Mouse (Mus musculus) granulocyte monocyte progenitor cell, adult 5-6 weeks (primary cell): ENCODE measurements around the gene Dedd. TPM values are rescaled to one million over a fixed set of nuclear protein-coding genes. Genes with fewer than 3 reads are reported as not detected.

ENCODE experiments used
- total RNA-seq, 2 experiments: library from RNA; stranded (forward) in 1 of 2; stranded (reverse) in 1 of 2; fragments of 200-712, 200-1000 nt in 1 of 2; fragments of >200 nt in 1 of 2; fragmentation: Nextera tagmentation in 1 of 2; gene quantifications; 2 replicates each; pipeline ENCODE4 v1.2.3; 2014 to 2017

The Dedd gene
- total RNA-seq, 2 experiments from 2014 or later: 12.9 to 17.1 TPM

Other genes with a start within 250 kb of the Dedd start
- gene Cfap126, start 215.2 kb upstream of the Dedd start, total RNA-seq (2014; fragmentation: Nextera tagmentation): 1.7 and 3.8 TPM in 2 replicates
- gene Cfap126, start 215.2 kb upstream of the Dedd start, total RNA-seq (2017): 0.47 and 1.5 TPM in 2 replicates
- gene Sdhc, start 178.5 kb upstream of the Dedd start, total RNA-seq (2014; fragmentation: Nextera tagmentation): 119 and 151 TPM in 2 replicates
- gene Sdhc, start 178.5 kb upstream of the Dedd start, total RNA-seq (2017): 110 and 112 TPM in 2 replicates
- gene Mpz, start 178.4 kb upstream of the Dedd start, total RNA-seq (2014; fragmentation: Nextera tagmentation): 2.0 TPM in 1 of 2 replicates, not detected in the other
- not detected in 2 replicates for gene Mpz, start 178.4 kb upstream of the Dedd start, total RNA-seq (2017)
- 11.7 and 11.8 TPM in 2 replicates for gene Pcp4l1, start 132.9 kb upstream of the Dedd start, total RNA-seq (2014; fragmentation: Nextera tagmentation)
- 13.7 TPM in 2 replicates for gene Pcp4l1, start 132.9 kb upstream of the Dedd start, total RNA-seq (2017)
- not detected in 2 replicates for gene Nr1i3, start 115.2 kb upstream of the Dedd start, total RNA-seq (2014; fragmentation: Nextera tagmentation)
- gene Nr1i3, start 115.2 kb upstream of the Dedd start, total RNA-seq (2017): 0.10 and 0.17 TPM in 2 replicates
- gene Tomm40l, start 106.6 kb upstream of the Dedd start, total RNA-seq (2014; fragmentation: Nextera tagmentation): 30.1 and 30.3 TPM in 2 replicates
- gene Tomm40l, start 106.6 kb upstream of the Dedd start, total RNA-seq (2017): 20.7 and 21.2 TPM in 2 replicates
- 4.5 and 6.9 TPM in 2 replicates for gene Apoa2, start 104.1 kb upstream of the Dedd start, total RNA-seq (2014; fragmentation: Nextera tagmentation)
- 3.7 and 8.0 TPM in 2 replicates for gene Apoa2, start 104.1 kb upstream of the Dedd start, total RNA-seq (2017)
- 327 and 359 TPM in 2 replicates for gene Fcer1g, start 94.8 kb upstream of the Dedd start, total RNA-seq (2014; fragmentation: Nextera tagmentation)
- 143 and 171 TPM in 2 replicates for gene Fcer1g, start 94.8 kb upstream of the Dedd start, total RNA-seq (2017)
- gene Adamts4, start 78.7 kb upstream of the Dedd start, total RNA-seq (2014; fragmentation: Nextera tagmentation): not detected in 2 replicates
- gene Adamts4, start 78.7 kb upstream of the Dedd start, total RNA-seq (2017): not detected in 2 replicates
- 270 and 271 TPM in 2 replicates for gene Ndufs2, start 77.8 kb upstream of the Dedd start, total RNA-seq (2014; fragmentation: Nextera tagmentation)
- 358 and 391 TPM in 2 replicates for gene Ndufs2, start 77.8 kb upstream of the Dedd start, total RNA-seq (2017)
- gene B4galt3, start 58.8 kb upstream of the Dedd start, total RNA-seq (2014; fragmentation: Nextera tagmentation): 24.7 and 25.6 TPM in 2 replicates
- 14.7 and 19.0 TPM in 2 replicates for gene B4galt3, start 58.8 kb upstream of the Dedd start, total RNA-seq (2017)
- 22.5 and 37.6 TPM in 2 replicates for gene Ppox, start 48.0 kb upstream of the Dedd start, total RNA-seq (2014; fragmentation: Nextera tagmentation)
- 16.8 and 25.3 TPM in 2 replicates for gene Ppox, start 48.0 kb upstream of the Dedd start, total RNA-seq (2017)
- gene Usp21, start 41.2 kb upstream of the Dedd start, total RNA-seq (2014; fragmentation: Nextera tagmentation): 34.7 and 37.6 TPM in 2 replicates
- gene Usp21, start 41.2 kb upstream of the Dedd start, total RNA-seq (2017): 20.0 and 22.8 TPM in 2 replicates
- 142 and 143 TPM in 2 replicates for gene Ufc1, start 34.1 kb upstream of the Dedd start, total RNA-seq (2014; fragmentation: Nextera tagmentation)
- 108 and 113 TPM in 2 replicates for gene Ufc1, start 34.1 kb upstream of the Dedd start, total RNA-seq (2017)
- gene Nit1, start 16.5 kb downstream of the Dedd start, total RNA-seq (2014; fragmentation: Nextera tagmentation): 28.1 and 30.3 TPM in 2 replicates
- gene Nit1, start 16.5 kb downstream of the Dedd start, total RNA-seq (2017): 24.6 and 33.8 TPM in 2 replicates
- 35.6 and 62.6 TPM in 2 replicates for gene Pfdn2, start 16.5 kb downstream of the Dedd start, total RNA-seq (2014; fragmentation: Nextera tagmentation)
- 15.2 and 28.0 TPM in 2 replicates for gene Pfdn2, start 16.5 kb downstream of the Dedd start, total RNA-seq (2017)
- not detected in 2 replicates for gene Klhdc9, start 31.7 kb downstream of the Dedd start, total RNA-seq (2014; fragmentation: Nextera tagmentation)
- 0.52 and 0.77 TPM in 2 replicates for gene Klhdc9, start 31.7 kb downstream of the Dedd start, total RNA-seq (2017)
- gene Nectin4, start 41.0 kb downstream of the Dedd start, total RNA-seq (2014; fragmentation: Nextera tagmentation): 1.5 and 2.4 TPM in 2 replicates
- 0.99 and 1.6 TPM in 2 replicates for gene Nectin4, start 41.0 kb downstream of the Dedd start, total RNA-seq (2017)
- 47.2 and 53.5 TPM in 2 replicates for gene Arhgap30, start 59.8 kb downstream of the Dedd start, total RNA-seq (2014; fragmentation: Nextera tagmentation)
- gene Arhgap30, start 59.8 kb downstream of the Dedd start, total RNA-seq (2017): 63.0 and 67.1 TPM in 2 replicates
- 51.3 and 64.2 TPM in 2 replicates for gene Usf1, start 82.2 kb downstream of the Dedd start, total RNA-seq (2014; fragmentation: Nextera tagmentation)
- 71.0 and 71.5 TPM in 2 replicates for gene Usf1, start 82.2 kb downstream of the Dedd start, total RNA-seq (2017)
- gene Tstd1, start 89.7 kb downstream of the Dedd start, total RNA-seq (2014; fragmentation: Nextera tagmentation): 10.1 and 14.9 TPM in 2 replicates
- 3.7 TPM in 1 of 2 replicates, not detected in the other for gene Tstd1, start 89.7 kb downstream of the Dedd start, total RNA-seq (2017)
- not detected in 2 replicates for gene F11r, start 108.4 kb downstream of the Dedd start, total RNA-seq (2014; fragmentation: Nextera tagmentation)
- gene F11r, start 108.4 kb downstream of the Dedd start, total RNA-seq (2017): 5.8 TPM in 1 of 2 replicates, not detected in the other
- 3.2 and 4.7 TPM in 2 replicates for gene Alyref2, start 174.3 kb downstream of the Dedd start, total RNA-seq (2014; fragmentation: Nextera tagmentation)
- 6.4 and 13.2 TPM in 2 replicates for gene Alyref2, start 174.3 kb downstream of the Dedd start, total RNA-seq (2017)
- gene Itln1, start 206.1 kb downstream of the Dedd start, total RNA-seq (2014; fragmentation: Nextera tagmentation): not detected in 2 replicates
- not detected in 2 replicates for gene Itln1, start 206.1 kb downstream of the Dedd start, total RNA-seq (2017)
- 5.5 and 6.7 TPM in 2 replicates for gene Cd244a, start 230.0 kb downstream of the Dedd start, total RNA-seq (2014; fragmentation: Nextera tagmentation)
- 5.6 and 7.9 TPM in 2 replicates for gene Cd244a, start 230.0 kb downstream of the Dedd start, total RNA-seq (2017)